In genomic region chr2:28563303-28563702, GRCm38 (mm10) we compare ENCODE assay signal across 22 mouse cellular contexts. TPM values are rescaled to one million over a fixed set of nuclear protein-coding genes. Genes with fewer than 3 reads are reported as not detected.
DNase-seq lines count a peak whose midpoint lies in the region; ATAC-seq and TF ChIP-seq lines count a peak whose summit lies in the region.
"Had no signal": no experiment of that assay in that cellular context is flagged by ENCODE, and none has a peak within 500 bp of the region (broad histone marks: within the 10 kb centered on the region; RNA-seq: fewer than 3 reads in every experiment).

Gene Cel (minus strand): TSS chr2:28563403.

- no peaks in the 10 kb centered on the region for H3K27me3 ChIP-seq in intestine, embryonic 14.5 days (replicated peaks; ENCODE audit: control insufficient read depth, insufficient read depth, low read length)
- H3K27me3 ChIP-seq in intestine, postnatal 0 days (replicated peaks; ENCODE audit: control insufficient read depth, insufficient read depth, low read length): no peaks in the 10 kb centered on the region
- no peaks in the 10 kb centered on the region for H3K27me3 ChIP-seq in embryonic facial prominence, embryonic 15.5 days
- no peaks in the 10 kb centered on the region for H3K27me3 ChIP-seq in limb, embryonic 10.5 days (ENCODE audit: low read depth, poor library complexity, severe bottlenecking)
- no peaks in the 10 kb centered on the region for H3K27me3 ChIP-seq in thymus, adult 2 months (ENCODE audit: control insufficient read depth, insufficient read depth, low read length)
- H3K27me3 ChIP-seq: CH12.LX; forebrain, embryonic 12.5 days; heart, embryonic 12.5 days; Patski had no signal

- no peak for DNase-seq in intestine, embryonic 14.5 days (ENCODE audit: low spot score)
- no peak for DNase-seq in limb, embryonic 10.5 days (ENCODE audit: low spot score)
- no peak for DNase-seq in layer of hippocampus, adult 18-20 months (ENCODE audit: low spot score in 2 of 2)
- DNase-seq in thymus, adult 2 months: no peak
- DNase-seq: adrenal gland, adult 2 months; adrenal gland, postnatal 25 days; cerebellum, adult 18-20 months; cerebellum, adult 9-11 months; cerebellum, postnatal 36 days; gastrocnemius, postnatal 25 days had no signal

- no peak for ATAC-seq in intestine, embryonic 14.5 days (replicated peaks; ENCODE audit: low FRiP score, low TSS enrichment, low read depth)
- no peak for ATAC-seq in intestine, postnatal 0 days
- no peak for ATAC-seq in embryonic facial prominence, embryonic 15.5 days (ENCODE audit: insufficient number of reproducible peaks, low FRiP score, low TSS enrichment, low read depth)
- ATAC-seq: forebrain, embryonic 16.5 days; Patski had no signal

- no peaks in the 10 kb centered on the region for H3K4me1 ChIP-seq in intestine, embryonic 14.5 days (replicated peaks; ENCODE audit: control insufficient read depth, insufficient read depth, low read length)
- H3K4me1 ChIP-seq in intestine, postnatal 0 days (replicated peaks; ENCODE audit: control insufficient read depth, insufficient read depth, low read length): no peaks in the 10 kb centered on the region
- peaks cover 7% of the 10 kb centered on the region for H3K4me1 ChIP-seq in embryonic facial prominence, embryonic 15.5 days
- H3K4me1 ChIP-seq in limb, embryonic 10.5 days: peaks cover 23% of the 10 kb centered on the region
- 0 out of 2 replicates have a peak, but pooled peaks cover 2% of the 10 kb centered on the region for H3K4me1 ChIP-seq in thymus, adult 2 months (replicated peaks; ENCODE audit: control insufficient read depth, insufficient read depth, low read length)
- H3K4me1 ChIP-seq: forebrain, embryonic 12.5 days; heart, embryonic 12.5 days had no signal

- 63% methylated on average over 6 of the region's 6 CpGs for WGBS in intestine, embryonic 14.5 days
- WGBS in intestine, postnatal 0 days: 63% methylated on average over 6 of the region's 6 CpGs
- 82% methylated on average over 6 of the region's 6 CpGs for WGBS in embryonic facial prominence, embryonic 15.5 days
- WGBS in limb, embryonic 10.5 days: 72% methylated on average over 6 of the region's 6 CpGs
- 88% methylated on average over 6 of the region's 6 CpGs for WGBS in thymus, adult 2 months

- H3K4me3 ChIP-seq in intestine, embryonic 14.5 days (ENCODE audit: low read depth, low read length): no peak within 1 kb of the TSS
- no peak within 1 kb of the TSS for H3K4me3 ChIP-seq in intestine, postnatal 0 days (ENCODE audit: low read depth, low read length)
- no peak within 1 kb of the TSS for H3K4me3 ChIP-seq in embryonic facial prominence, embryonic 15.5 days (replicated peaks)
- no peak within 1 kb of the TSS for H3K4me3 ChIP-seq in limb, embryonic 10.5 days
- no peak within 1 kb of the TSS for H3K4me3 ChIP-seq in thymus, adult 2 months (ENCODE audit: control insufficient read depth, insufficient read depth, low read length)
- H3K4me3 ChIP-seq: forebrain, embryonic 12.5 days; heart, embryonic 12.5 days; hindbrain, embryonic 10.5 days had no signal

- H3K36me3 ChIP-seq in intestine, embryonic 14.5 days (ENCODE audit: control insufficient read depth, insufficient read depth, low read length): peaks cover 33% of the 10 kb centered on the region
- peaks cover 26% of the 10 kb centered on the region for H3K36me3 ChIP-seq in intestine, postnatal 0 days (ENCODE audit: control insufficient read depth, insufficient read depth)
- peaks cover 35% of the 10 kb centered on the region for H3K36me3 ChIP-seq in embryonic facial prominence, embryonic 15.5 days
- H3K36me3 ChIP-seq in limb, embryonic 10.5 days: peaks cover 40% of the 10 kb centered on the region
- peaks cover 6% of the 10 kb centered on the region for H3K36me3 ChIP-seq in thymus, adult 2 months (ENCODE audit: control insufficient read depth, insufficient read depth, low read length)

- H3K9ac ChIP-seq in intestine, embryonic 14.5 days (ENCODE audit: low read length): no peak within 1 kb of the TSS
- H3K9ac ChIP-seq in intestine, postnatal 0 days (ENCODE audit: low read depth, low read length): no peak within 1 kb of the TSS
- H3K9ac ChIP-seq in embryonic facial prominence, embryonic 15.5 days: no peak within 1 kb of the TSS
- H3K9ac ChIP-seq: forebrain, embryonic 12.5 days; heart, embryonic 12.5 days; hindbrain, embryonic 14.5 days had no signal

- no peak for TF ChIP-seq POLR2A in thymus, adult 2 months (IDR thresholded peaks at IDR 0.05; ENCODE audit: control insufficient read depth, extremely low read depth, insufficient read depth, low read length, poor library complexity)

- no peaks in the 10 kb centered on the region for H3K9me3 ChIP-seq in intestine, embryonic 14.5 days (ENCODE audit: control insufficient read depth, low read length)
- no peaks in the 10 kb centered on the region for H3K9me3 ChIP-seq in intestine, postnatal 0 days (ENCODE audit: control insufficient read depth)
- no peaks in the 10 kb centered on the region for H3K9me3 ChIP-seq in embryonic facial prominence, embryonic 15.5 days (replicated peaks)
- H3K9me3 ChIP-seq in limb, embryonic 10.5 days (replicated peaks): no peaks in the 10 kb centered on the region
- H3K9me3 ChIP-seq: forebrain, embryonic 12.5 days; heart, embryonic 12.5 days; hindbrain, embryonic 10.5 days had no signal

- H3K4me2 ChIP-seq in intestine, embryonic 14.5 days (ENCODE audit: low read length): no peak within 1 kb of the TSS
- H3K4me2 ChIP-seq in intestine, postnatal 0 days (replicated peaks; ENCODE audit: low read depth): no peak within 1 kb of the TSS
- H3K4me2 ChIP-seq in embryonic facial prominence, embryonic 15.5 days (replicated peaks): no peak within 1 kb of the TSS
- H3K4me2 ChIP-seq: forebrain, embryonic 12.5 days; heart, embryonic 12.5 days; hindbrain, embryonic 14.5 days had no signal

- TF ChIP-seq CTCF in intestine, postnatal 0 days (IDR thresholded peaks at IDR 0.05; ENCODE audit: low read depth): no peak
- TF ChIP-seq CTCF in thymus, adult 2 months (IDR thresholded peaks at IDR 0.05; ENCODE audit: borderline replicate concordance, control insufficient read depth, extremely low read depth, insufficient read depth, low read length, poor library complexity): no peak

- no peak within 1 kb of the TSS for H3K27ac ChIP-seq in intestine, embryonic 14.5 days (ENCODE audit: low read depth)
- no peak within 1 kb of the TSS for H3K27ac ChIP-seq in intestine, postnatal 0 days (ENCODE audit: low read depth, low read length)
- 0 out of 2 replicates have a peak within 1 kb of the TSS, but pooled peaks have one; percentile 11 for H3K27ac ChIP-seq in embryonic facial prominence, embryonic 15.5 days (replicated peaks)
- peak within 1 kb of the TSS; percentile 26; the same call in 1 of the 2 replicates for H3K27ac ChIP-seq in limb, embryonic 10.5 days
- no peak within 1 kb of the TSS for H3K27ac ChIP-seq in thymus, adult 2 months (ENCODE audit: control insufficient read depth, insufficient read depth, low read length)
- H3K27ac ChIP-seq: forebrain, embryonic 12.5 days; hindbrain, embryonic 10.5 days; hindbrain, embryonic 14.5 days had no signal

RNA-seq across cellular contexts. Expression of gene Cel, which starts in this region (rescaled TPM):
- 67.3 TPM in 1 of 2 replicates, not detected in the other for polyA plus RNA-seq in intestine, embryonic 14.5 days (2014; fragmentation: Nextera tagmentation; extraction: Ambion mirVana)
- 5.5 and 7.9 TPM in 2 replicates for polyA plus RNA-seq in intestine, postnatal 0 days (2015; fragmentation: Nextera tagmentation; extraction: Ambion mirVana)
- polyA plus RNA-seq in embryonic facial prominence, embryonic 15.5 days (2015; fragmentation: Nextera tagmentation; extraction: Ambion mirVana): 0.08 TPM in 1 of 2 replicates, not detected in the other
- not detected in 2 replicates for polyA plus RNA-seq in limb, embryonic 10.5 days (2016; fragmentation: Nextera tagmentation; extraction: Ambion mirVana)
- not detected for total RNA-seq in layer of hippocampus, adult 18-20 months (2021)
- 0.42 and 0.49 TPM in 2 replicates for polyA plus RNA-seq in thymus, adult 2 months (2012; rRNA removed)
- total RNA-seq: CH12.LX; gastrocnemius, postnatal 25 days; granulocyte monocyte progenitor cell, adult 5-6 weeks; heart, adult 8-10 months; heart, postnatal 25 days had no signal
- polyA plus RNA-seq: adrenal gland, adult 2 months; forebrain, embryonic 12.5 days; forebrain, embryonic 16.5 days; heart, embryonic 12.5 days; hindbrain, embryonic 10.5 days; hindbrain, embryonic 14.5 days; Patski had no signal

Comparison
In these comparisons a context has a peak if more than half of its experiments do, and no peak if none do; other contexts are left out.
1. H3K27ac ChIP-seq: peak in embryonic facial prominence, embryonic 15.5 days (single experiment) and limb, embryonic 10.5 days (single experiment); none in intestine, embryonic 14.5 days (single experiment), intestine, postnatal 0 days (single experiment) and thymus, adult 2 months (single experiment).